Mouse (Mus musculus) neutrophil, adult 65 days (primary cell): ENCODE measurements around the gene Rnf157. TPM values are rescaled to one million over a fixed set of nuclear protein-coding genes. Genes with fewer than 3 reads are reported as not detected.

ENCODE experiments used
- total RNA-seq: library from RNA; stranded (reverse); gene quantifications from 2 replicates; pipeline ENCODE4 v1.2.4, GENCODE M21; 2023

Gene Rnf157
- 1.9 and 2.1 TPM in 2 replicates for total RNA-seq

GRCm38 (mm10) chr11:116412904-116413630 is at the start of gene Rnf157:
Gene Rnf157 (minus strand): TSS chr11:116413032.

GRCm38 (mm10) chr11:116433356-116434286 is 20.8 kb upstream of the Rnf157 start, which contains the start of gene Ubald2:
Gene Ubald2 (plus strand): TSS chr11:116434094.

GRCm38 (mm10) chr11:116335244-116336036 is 77.4 kb downstream of the Rnf157 start, which contains the start of gene Foxj1:
Gene Foxj1 (minus strand): TSS chr11:116335399.

GRCm38 (mm10) chr11:116307019-116307725 is 105.7 kb downstream of the Rnf157 start, which contains the start of gene Exoc7:
Gene Exoc7 (minus strand): TSS chr11:116307233.

Other genes with a start within 250 kb of the Rnf157 start
- gene Fbf1, start 244.9 kb downstream of the Rnf157 start, total RNA-seq: 5.1 and 6.4 TPM in 2 replicates
- 22.5 and 27.5 TPM in 2 replicates for gene Ten1, start 214.2 kb downstream of the Rnf157 start, total RNA-seq
- 28.7 and 32.6 TPM in 2 replicates for gene Acox1, start 214.0 kb downstream of the Rnf157 start, total RNA-seq
- 0.06 and 0.11 TPM in 2 replicates for gene Evpl, start 175.0 kb downstream of the Rnf157 start, total RNA-seq
- gene Srp68, start 138.8 kb downstream of the Rnf157 start, total RNA-seq: 34.3 and 39.9 TPM in 2 replicates
- gene Galr2, start 132.1 kb downstream of the Rnf157 start, total RNA-seq: not detected in 2 replicates
- gene Exoc7, start 105.8 kb downstream of the Rnf157 start, total RNA-seq: 34.0 and 38.0 TPM in 2 replicates
- not detected in 2 replicates for gene Foxj1, start 77.6 kb downstream of the Rnf157 start, total RNA-seq
- gene Ubald2, start 21.1 kb upstream of the Rnf157 start, total RNA-seq: 99.6 and 116 TPM in 2 replicates
- not detected in 2 replicates for gene Qrich2, start 53.2 kb upstream of the Rnf157 start, total RNA-seq
- 19.4 and 28.4 TPM in 2 replicates for gene Prpsap1, start 81.2 kb upstream of the Rnf157 start, total RNA-seq
- gene Sphk1, start 117.9 kb upstream of the Rnf157 start, total RNA-seq: 0.73 and 1.8 TPM in 2 replicates
- gene Ube2o, start 168.4 kb upstream of the Rnf157 start, total RNA-seq: 5.5 and 7.6 TPM in 2 replicates
- not detected in 2 replicates for gene Aanat, start 173.4 kb upstream of the Rnf157 start, total RNA-seq
- gene Rhbdf2, start 214.0 kb upstream of the Rnf157 start, total RNA-seq: 118 and 155 TPM in 2 replicates
- gene Prcd, start 240.5 kb upstream of the Rnf157 start, total RNA-seq: not detected in 2 replicates
- gene Cygb, start 241.3 kb upstream of the Rnf157 start, total RNA-seq: not detected in 2 replicates